Mouse (Mus musculus): ENCODE results near the gene Wdr13. TPM values are rescaled to one million over a fixed set of nuclear protein-coding genes. Genes with fewer than 3 reads are reported as not detected.

Gene Wdr13
- total RNA-seq, 2 experiments from 2014 or later = 9.1 to 9.4 TPM

DNA sequence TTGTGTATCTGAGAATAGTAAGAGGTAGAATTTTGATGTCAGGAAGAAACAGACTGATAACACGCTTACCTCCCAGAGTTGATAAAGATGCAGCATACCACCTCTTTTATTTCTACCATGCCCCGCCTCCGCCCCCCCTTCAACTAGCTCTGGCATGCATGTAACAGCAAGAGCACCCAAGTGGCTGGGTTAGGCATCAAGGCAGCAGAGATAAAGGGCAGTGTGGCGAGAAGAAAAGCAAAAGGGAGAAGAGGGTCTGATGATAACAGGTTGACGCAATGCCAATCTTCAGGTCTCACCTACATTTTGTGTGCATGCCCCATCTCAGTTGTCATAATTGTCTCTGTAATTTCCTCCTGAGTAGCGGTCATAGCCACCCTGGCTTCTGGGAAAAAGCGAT, 10.3 kb upstream of the Wdr13 start:
- intact Hi-C loops (cut with DNase I) = no loop called here
- no peak for TF ChIP-seq CTCF (IDR thresholded peaks at IDR 0.05)

DNA sequence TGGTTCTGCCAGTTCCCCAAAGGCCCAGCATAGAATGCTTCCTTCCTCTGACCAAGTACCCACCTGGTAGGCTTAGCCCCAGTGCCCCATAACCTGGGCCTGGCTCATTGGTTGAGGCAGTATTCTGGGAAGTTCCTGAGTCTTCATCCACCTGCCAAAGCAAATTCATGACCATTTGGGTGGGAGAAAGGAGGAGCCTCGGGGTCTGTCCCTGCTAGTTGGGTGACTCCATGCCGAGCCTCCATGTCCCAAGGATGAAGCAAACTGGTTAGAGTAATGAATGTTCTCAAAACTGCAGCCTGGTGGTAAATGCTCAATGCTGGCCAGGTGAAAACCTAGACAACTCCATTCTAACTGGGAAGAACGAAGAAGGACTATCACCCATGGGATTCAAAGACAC, 8.4 kb upstream of the Wdr13 start:
- Histone ChIP-seq H3K27ac (no peak overlapping the region), H3K4me3 (no peak overlapping the region)
- intact Hi-C loops (cut with DNase I) = no loop called here
- TF ChIP-seq CTCF (IDR thresholded peaks at IDR 0.05) = no peak
- DNase-seq = no peak

More for the DNA sequence above, 10.3 kb upstream of the Wdr13 start:
- H3K27ac ChIP-seq = no peak overlapping the region
- H3K4me3 ChIP-seq = no peak overlapping the region
- DNase-seq = no peak

DNA sequence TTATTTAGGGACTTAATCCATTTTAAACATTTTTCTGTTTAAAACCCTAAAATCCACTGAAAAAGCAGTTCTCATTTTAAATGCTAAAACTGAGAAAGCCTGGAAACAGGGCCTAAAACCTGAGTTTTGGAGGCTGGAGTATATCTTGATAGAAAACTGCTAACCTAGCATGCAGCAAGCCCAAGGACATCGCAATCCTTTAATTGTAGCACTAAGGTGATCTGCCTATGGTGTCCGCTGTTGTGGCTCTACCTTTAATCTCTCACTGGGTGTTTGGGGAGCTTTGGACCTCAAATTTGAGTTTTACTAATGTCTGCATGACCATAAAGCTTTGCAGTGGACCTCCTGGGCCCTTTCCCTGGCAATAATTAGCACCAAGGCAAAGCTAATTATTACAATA, 7.8 kb upstream of the Wdr13 start:
- DNase-seq = no peak
- intact Hi-C loops (cut with DNase I) = no loop called here
- no peak overlapping the region for H3K27ac ChIP-seq
- H3K4me3 ChIP-seq = no peak overlapping the region
- TF ChIP-seq CTCF (IDR thresholded peaks at IDR 0.05) = no peak

DNA sequence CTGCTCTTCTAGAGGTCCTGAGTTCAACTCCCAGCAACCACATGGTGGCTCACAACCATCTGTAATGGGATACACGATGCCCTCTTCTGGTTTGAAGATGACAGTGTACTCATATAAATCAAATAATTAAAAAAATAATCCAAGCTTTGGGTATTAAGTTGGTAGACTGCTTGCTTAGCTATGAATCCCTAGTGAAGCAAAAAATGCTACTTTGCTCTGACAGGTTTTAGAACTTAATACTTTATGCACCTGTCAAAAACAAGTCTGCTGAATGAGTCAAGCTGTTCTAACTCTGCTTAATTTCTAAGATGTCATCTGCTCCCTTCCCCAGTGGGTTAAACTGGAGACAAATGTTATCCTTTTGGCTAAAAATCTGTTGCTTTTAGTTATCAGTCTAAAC, 6.8 kb upstream of the Wdr13 start:
- Histone ChIP-seq H3K4me3 (no peak overlapping the region), H3K27ac (no peak overlapping the region)
- DNase-seq = no peak
- TF ChIP-seq CTCF (IDR thresholded peaks at IDR 0.05) = no peak
- intact Hi-C loops (cut with DNase I) = loop anchor here (10.0 kb wide), 1 partner anchor 65 kb away; the partner anchor contains the start of gene Suv39h1

DNA sequence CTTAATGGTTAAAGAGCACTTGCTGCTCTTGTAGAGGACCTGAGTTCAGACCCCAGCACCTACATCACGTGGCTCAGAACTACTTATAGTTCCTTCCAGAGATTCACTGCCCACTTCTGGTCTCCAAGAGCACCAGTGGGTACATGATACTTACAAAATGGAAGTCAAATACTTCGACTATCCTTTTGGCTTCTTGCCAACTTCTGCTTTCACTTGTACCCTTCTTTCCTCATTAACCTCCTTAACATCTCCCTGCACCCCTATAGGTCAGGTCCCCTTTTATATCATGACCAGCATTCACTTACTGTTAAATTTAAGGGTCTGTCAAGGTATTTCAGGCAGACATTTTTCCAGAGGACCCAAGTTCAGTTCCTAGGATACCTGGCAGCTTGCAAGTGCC, 3.2 kb upstream of the Wdr13 start:
- Histone ChIP-seq H3K4me3 (no peak overlapping the region), H3K27ac (no peak overlapping the region)
- no peak for DNase-seq
- TF ChIP-seq CTCF (IDR thresholded peaks at IDR 0.05) = no peak
- intact Hi-C loops (cut with DNase I) = loop anchor here (10.0 kb wide), 1 partner anchor 61 kb away; the partner anchor contains the start of gene Suv39h1

DNA sequence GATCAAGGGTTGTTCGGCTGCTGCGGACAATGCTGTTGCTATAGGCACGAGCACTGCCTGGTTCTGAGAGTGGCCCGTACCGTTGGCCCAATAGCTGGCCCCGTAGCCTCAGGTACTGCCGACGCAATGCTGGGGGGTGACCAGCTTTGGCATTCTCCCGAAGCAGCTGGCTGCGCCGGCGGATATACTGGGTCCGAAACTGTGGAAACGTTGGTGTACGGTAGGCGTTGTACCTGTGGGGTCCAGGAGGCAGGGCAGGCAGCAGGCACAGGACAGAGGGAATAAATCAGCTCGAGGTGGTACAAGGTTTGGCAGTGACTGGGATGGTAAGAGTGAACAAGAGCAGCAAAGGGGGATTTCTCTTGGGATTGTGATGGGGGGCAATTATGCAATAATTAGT, 1.3 kb downstream of the Wdr13 start:
- peak overlapping the region; percentile 88 for H3K4me3 ChIP-seq
- DNase-seq = no peak
- H3K27ac ChIP-seq = peak overlapping the region; percentile 95
- no peak for TF ChIP-seq CTCF (IDR thresholded peaks at IDR 0.05)
- intact Hi-C loops (cut with DNase I) = loop anchor here (10.0 kb wide), 1 partner anchor 57 kb away; the partner anchor contains the start of gene Suv39h1

DNA sequence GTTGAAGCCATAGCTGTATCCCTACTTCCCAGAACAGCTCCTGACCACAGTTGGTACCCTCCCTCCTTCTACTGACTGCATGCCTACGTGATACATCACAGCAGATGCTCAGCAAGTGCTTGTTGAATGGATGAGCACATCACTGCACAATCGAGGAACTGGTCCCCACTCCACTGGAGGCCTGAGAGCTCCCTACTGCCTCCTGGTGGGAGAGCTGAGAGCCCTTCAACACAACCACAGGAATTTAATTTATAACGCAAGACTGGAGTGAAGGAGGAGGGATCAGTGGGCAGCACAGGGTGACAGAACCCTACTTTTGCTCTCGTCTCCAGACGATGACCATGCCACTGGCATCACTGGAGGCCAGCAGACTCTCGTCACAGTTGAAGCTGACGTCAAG, 7.5 kb downstream of the Wdr13 start:
- no peak for TF ChIP-seq CTCF (IDR thresholded peaks at IDR 0.05)
- Histone ChIP-seq H3K4me3 (no peak overlapping the region), H3K27ac (no peak overlapping the region)
- intact Hi-C loops (cut with DNase I) = no loop called here
- no peak for DNase-seq

DNA sequence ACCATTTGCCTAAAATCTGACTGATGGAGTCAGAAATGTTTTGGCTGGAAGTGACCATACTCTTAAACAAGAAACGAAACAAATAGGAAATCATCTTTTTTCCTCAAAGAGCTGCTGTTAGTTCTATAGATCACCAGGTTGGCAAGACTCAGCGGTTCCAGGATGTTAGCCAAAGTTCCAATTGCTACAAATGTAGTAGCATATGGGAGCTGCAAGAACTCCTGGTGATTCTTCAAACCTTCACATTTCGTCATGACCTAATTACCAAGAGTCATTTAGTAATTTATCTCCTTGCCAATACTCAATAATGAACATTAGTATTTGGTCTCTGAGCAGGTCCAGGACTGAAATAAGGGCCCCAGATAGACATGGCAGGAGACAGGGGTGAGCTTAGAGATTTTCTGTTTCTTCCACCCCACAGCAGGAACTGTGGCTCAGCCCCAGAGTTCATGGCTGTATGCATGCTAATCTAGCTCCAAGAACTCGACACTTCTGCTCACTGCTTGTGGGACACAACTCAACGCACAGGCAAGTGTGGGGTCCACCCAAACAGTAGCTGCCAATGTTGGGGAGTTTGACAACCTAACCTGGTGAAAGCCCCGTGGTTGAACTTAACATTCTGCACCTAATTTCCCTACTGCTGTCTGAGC, 8.7 kb downstream of the Wdr13 start:
- H3K4me3 ChIP-seq = no peak overlapping the region
- no peak overlapping the region for H3K27ac ChIP-seq
- intact Hi-C loops (cut with DNase I) = no loop called here
- TF ChIP-seq CTCF (IDR thresholded peaks at IDR 0.05) = no peak
- no peak for DNase-seq

DNA sequence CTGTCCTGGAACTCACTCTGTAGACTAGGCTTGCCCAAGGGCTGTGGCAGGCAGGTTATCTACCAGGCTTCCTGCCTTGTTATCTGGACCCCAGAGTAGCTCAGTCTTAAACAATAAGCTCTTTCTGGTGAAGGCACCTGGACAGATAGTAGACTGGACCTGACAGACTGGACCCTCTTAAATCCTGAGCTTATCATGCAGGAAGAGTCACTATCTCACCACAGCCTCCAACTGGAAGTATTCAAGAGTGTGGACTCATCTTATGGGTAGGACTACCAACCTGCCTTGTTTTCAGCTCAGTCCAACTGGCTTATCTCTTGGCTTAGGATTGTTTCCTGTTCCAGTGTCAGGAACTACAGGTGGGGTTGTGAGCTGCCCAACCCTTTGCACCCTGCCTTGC, 15.4 kb downstream of the Wdr13 start:
- no peak overlapping the region for H3K27ac ChIP-seq
- intact Hi-C loops (cut with DNase I) = no loop called here
- H3K4me3 ChIP-seq = no peak overlapping the region
- no peak for TF ChIP-seq CTCF (IDR thresholded peaks at IDR 0.05)
- no peak for DNase-seq

DNA sequence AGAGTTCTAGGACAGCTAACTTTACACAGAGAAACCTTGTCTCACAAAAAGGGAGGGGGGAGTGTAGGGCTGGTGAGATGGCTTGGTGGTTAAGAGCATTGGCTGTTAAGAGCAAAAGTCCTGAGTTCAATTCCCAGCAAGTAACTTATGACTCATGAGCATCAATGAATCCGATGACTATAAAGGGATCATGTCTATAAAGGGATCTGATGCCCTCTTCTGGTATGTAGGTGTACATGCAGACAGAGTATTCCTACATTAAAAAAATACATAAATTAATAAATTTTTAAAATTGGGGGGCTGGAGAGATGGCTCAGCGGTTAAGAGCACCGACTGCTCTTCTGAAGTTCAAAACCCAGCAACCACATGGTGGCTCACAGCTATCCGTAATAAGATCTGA, 17.4 kb downstream of the Wdr13 start:
- DNase-seq = no peak
- H3K4me3 ChIP-seq = no peak overlapping the region
- H3K27ac ChIP-seq = no peak overlapping the region
- TF ChIP-seq CTCF (IDR thresholded peaks at IDR 0.05) = peak; percentile 28; the same call in 1 of the 2 replicates
- intact Hi-C loops (cut with DNase I) = no loop called here

DNA sequence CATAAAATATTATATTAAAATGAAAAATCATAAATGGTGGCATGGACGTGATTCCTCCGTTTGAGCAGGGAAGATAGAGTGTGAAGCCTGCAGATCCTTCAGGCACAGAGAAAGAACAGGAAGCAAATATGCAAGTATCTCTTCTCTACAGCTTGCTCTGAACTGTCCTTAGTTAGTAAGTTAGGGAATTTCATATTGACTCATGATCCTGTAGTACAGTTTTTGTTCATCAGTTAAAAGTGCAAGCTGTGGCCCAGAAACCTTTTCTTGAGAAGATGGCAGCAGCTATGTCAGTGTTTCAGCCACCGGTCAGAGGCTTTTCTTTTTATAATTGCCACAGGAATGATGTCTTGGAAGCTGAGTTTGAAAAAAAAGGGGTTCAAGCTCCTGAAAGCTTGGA, 27.7 kb downstream of the Wdr13 start:
- Histone ChIP-seq H3K4me3 (no peak overlapping the region), H3K27ac (no peak overlapping the region)
- intact Hi-C loops (cut with DNase I) = no loop called here
- no peak for DNase-seq
- no peak for TF ChIP-seq CTCF (IDR thresholded peaks at IDR 0.05)

DNA sequence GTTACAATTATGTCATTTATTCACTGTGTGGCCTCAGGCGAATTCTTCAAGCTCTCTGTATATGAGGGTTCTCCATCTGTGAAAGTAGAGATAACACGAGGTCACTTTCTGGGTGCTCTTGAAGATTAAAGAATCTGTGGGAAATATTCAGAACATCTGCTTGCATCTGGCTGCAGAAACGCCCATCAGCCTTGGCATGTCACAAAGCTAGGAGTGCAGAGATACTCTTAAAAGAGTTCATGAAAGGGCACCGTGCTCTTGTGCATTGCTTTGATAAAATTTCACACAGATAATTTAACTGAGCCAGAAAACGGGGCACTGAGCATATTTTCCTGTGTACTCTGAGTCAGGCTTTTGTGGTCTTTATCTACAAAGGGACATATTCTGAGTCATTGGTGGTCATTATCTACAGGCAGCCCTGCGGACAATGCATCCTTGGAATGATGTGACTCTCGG, 30.5 kb downstream of the Wdr13 start:
- intact Hi-C loops (cut with DNase I) = no loop called here
- DNase-seq = no peak
- H3K4me3 ChIP-seq = no peak overlapping the region
- TF ChIP-seq CTCF (IDR thresholded peaks at IDR 0.05) = no peak
- no peak overlapping the region for H3K27ac ChIP-seq

DNA sequence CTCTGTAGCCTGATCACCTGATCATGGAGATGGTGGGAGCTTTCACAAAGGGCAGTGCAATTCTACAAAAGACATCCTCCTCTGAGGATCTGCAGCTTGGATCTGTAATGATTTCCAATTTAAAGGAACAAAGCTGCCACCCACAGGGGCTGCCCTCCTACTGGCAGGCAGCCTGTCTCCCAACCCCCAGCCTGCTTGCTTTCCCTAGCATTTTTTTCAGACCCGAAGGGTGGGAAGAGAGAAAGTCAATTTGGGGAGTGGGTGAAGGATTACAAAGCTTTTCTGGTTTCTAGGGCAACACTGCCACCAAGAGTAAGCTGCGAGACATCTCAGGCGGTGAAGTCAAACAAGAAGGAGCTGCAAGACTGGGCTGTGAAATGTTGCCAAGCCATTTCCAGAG, 31.7 kb downstream of the Wdr13 start:
- intact Hi-C loops (cut with DNase I) = no loop called here
- DNase-seq = no peak
- H3K4me3 ChIP-seq = no peak overlapping the region
- no peak overlapping the region for H3K27ac ChIP-seq
- TF ChIP-seq CTCF (IDR thresholded peaks at IDR 0.05) = no peak

DNA sequence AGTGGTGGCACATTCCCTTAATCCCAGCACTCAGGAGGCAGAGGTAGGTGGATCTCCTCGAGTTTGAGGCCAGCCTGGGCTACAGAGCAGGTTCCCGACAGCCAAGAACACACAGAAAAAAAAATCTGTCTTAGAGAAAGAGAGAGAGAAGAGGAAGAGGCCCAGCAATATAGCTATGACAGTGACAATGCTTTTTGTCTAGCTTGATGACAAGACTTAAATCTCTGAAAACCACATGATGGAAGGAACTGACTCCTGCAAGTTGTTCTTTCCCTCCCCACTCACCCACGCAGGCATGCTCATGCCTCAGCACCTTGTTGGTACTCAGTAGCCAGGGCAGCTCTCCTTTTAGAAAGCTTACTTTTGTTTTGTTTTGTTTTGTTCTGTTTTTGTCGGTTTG, 33.3 kb downstream of the Wdr13 start:
- no peak for DNase-seq
- intact Hi-C loops (cut with DNase I) = no loop called here
- TF ChIP-seq CTCF (IDR thresholded peaks at IDR 0.05) = no peak
- Histone ChIP-seq H3K27ac (no peak overlapping the region), H3K4me3 (no peak overlapping the region)
